In the genomic region with DNA sequence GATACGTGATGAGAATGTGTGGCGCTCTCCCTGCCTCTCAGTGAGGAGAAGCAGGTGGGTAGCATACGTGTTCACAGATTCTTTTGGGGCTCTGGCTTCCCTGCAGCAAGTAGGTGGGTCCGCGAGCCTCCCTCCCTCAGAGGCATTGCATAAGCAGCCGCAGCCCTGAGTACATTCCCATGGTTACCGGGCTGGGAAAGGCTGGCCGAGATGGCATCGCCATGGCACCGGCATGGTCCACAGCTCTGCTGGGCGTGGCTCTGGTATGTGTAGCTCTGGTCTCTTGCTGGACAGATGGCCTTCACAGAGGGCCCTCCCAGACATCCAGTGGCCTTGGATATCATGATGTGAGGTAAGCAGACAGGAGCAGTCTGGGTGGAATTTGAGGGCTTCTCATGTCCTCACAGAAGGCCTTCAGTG, we compare ENCODE assay signal across 9 mouse cellular contexts. TPM values are rescaled to one million over a fixed set of nuclear protein-coding genes. Genes with fewer than 3 reads are reported as not detected.
DNase-seq lines count a peak whose midpoint lies in the region; ATAC-seq and TF ChIP-seq lines count a peak whose summit lies in the region.
"Had no signal": no experiment of that assay in that cellular context is flagged by ENCODE, and none has a peak within 500 bp of the region (broad histone marks: within the 10 kb centered on the region; RNA-seq: fewer than 3 reads in every experiment).

No protein-coding gene starts in this region.

- H3K9me3 ChIP-seq in lung, embryonic 14.5 days (ENCODE audit: low read depth, low read length) = no peaks in the 10 kb centered on the region
- no peaks in the 10 kb centered on the region for H3K9me3 ChIP-seq in midbrain, embryonic 14.5 days (ENCODE audit: control insufficient read depth, low read length)

- H3K4me2 ChIP-seq in lung, embryonic 14.5 days = peak overlapping the region; percentile 20; the same call in 1 of the 2 replicates
- H3K4me2 ChIP-seq in midbrain, embryonic 14.5 days (ENCODE audit: low read length) = peak overlapping the region; percentile 10; the same call in 1 of the 2 replicates

- no peak for TF ChIP-seq CTCF in lung, embryonic 14.5 days (IDR thresholded peaks at IDR 0.05; ENCODE audit: low read depth)
- no peak for TF ChIP-seq CTCF in gastrocnemius, adult 2 months (IDR thresholded peaks at IDR 0.05)

- peak; percentile 59; the same call in 1 of the 2 replicates for ATAC-seq in lung, embryonic 14.5 days (ENCODE audit: insufficient read depth)
- peak; percentile 67 for ATAC-seq in midbrain, embryonic 14.5 days (ENCODE audit: low FRiP score, low TSS enrichment)
- no peak for ATAC-seq in megakaryocyte progenitor cell, adult 5-6 weeks (replicated peaks; ENCODE audit: poor library complexity)
- ATAC-seq in erythroid progenitor cell, adult 5-6 weeks (replicated peaks; ENCODE audit: low FRiP score, poor library complexity, severe bottlenecking) = no peak

- H3K27me3 ChIP-seq in lung, embryonic 14.5 days (ENCODE audit: insufficient read depth, low read length) = no peaks in the 10 kb centered on the region
- H3K27me3 ChIP-seq in midbrain, embryonic 14.5 days (ENCODE audit: control insufficient read depth, insufficient read depth, low read length) = no peaks in the 10 kb centered on the region

- peak; percentile 43 for DNase-seq in lung, embryonic 14.5 days
- no peak for DNase-seq in lung, postnatal 10 days
- peak; percentile 89 to 92 for DNase-seq in cerebellum, postnatal 10 days
- peak; percentile 56 for DNase-seq in gastrocnemius, adult 2 months
- DNase-seq in layer of hippocampus, postnatal 10 days (ENCODE audit: low spot score in 2 of 2) = peak; percentile 71 to 76
- peak; percentile 69 for DNase-seq in midbrain, embryonic 14.5 days

- no peak overlapping the region for H3K9ac ChIP-seq in lung, embryonic 14.5 days
- 0 out of 2 replicates have a peak overlapping the region, but pooled peaks have one; percentile 12 for H3K9ac ChIP-seq in midbrain, embryonic 14.5 days (replicated peaks; ENCODE audit: low read length)

- intact Hi-C loops in gastrocnemius, adult 2 months (cut with DNase I) = no loop called here

- no peaks in the 10 kb centered on the region for H3K36me3 ChIP-seq in lung, embryonic 14.5 days (ENCODE audit: insufficient read depth)
- no peaks in the 10 kb centered on the region for H3K36me3 ChIP-seq in midbrain, embryonic 14.5 days (ENCODE audit: control insufficient read depth, insufficient read depth, low read length)

- no peak overlapping the region for H3K4me3 ChIP-seq in lung, embryonic 14.5 days (ENCODE audit: low read depth, low read length)
- H3K4me3 ChIP-seq in gastrocnemius, adult 2 months = peak overlapping the region; percentile 40
- H3K4me3 ChIP-seq in midbrain, embryonic 14.5 days (replicated peaks; ENCODE audit: low read depth, low read length) = no peak overlapping the region

- WGBS in lung, embryonic 14.5 days = 55% methylated on average over 11 of the region's 11 CpGs
- WGBS in midbrain, embryonic 14.5 days = 47% methylated on average over 11 of the region's 11 CpGs

- peak overlapping the region; percentile 32; the same call in 1 of the 2 replicates for H3K27ac ChIP-seq in lung, embryonic 14.5 days (ENCODE audit: low read depth)
- peak overlapping the region; percentile 68 for H3K27ac ChIP-seq in gastrocnemius, adult 2 months
- peak overlapping the region; percentile 49 for H3K27ac ChIP-seq in midbrain, embryonic 14.5 days (replicated peaks; ENCODE audit: low read depth, low read length)

- peaks cover 4% of the 10 kb centered on the region; the same call in 1 of the 2 replicates for H3K4me1 ChIP-seq in lung, embryonic 14.5 days (ENCODE audit: insufficient read depth)
- H3K4me1 ChIP-seq in midbrain, embryonic 14.5 days (ENCODE audit: control insufficient read depth, insufficient read depth, low read length) = peaks cover 20% of the 10 kb centered on the region

RNA-seq across cellular contexts. Expression of gene Ghrhr, which starts 20.5 kb away (rescaled TPM):
- not detected in 2 replicates for polyA plus RNA-seq in lung, embryonic 14.5 days (2014; fragmentation: Nextera tagmentation; extraction: Ambion mirVana)
- total RNA-seq in gastrocnemius, adult 2 months (2021) = not detected
- not detected for total RNA-seq in layer of hippocampus, postnatal 10 days (2021)
- not detected in 2 replicates for polyA plus RNA-seq in midbrain, embryonic 14.5 days (2014; fragmentation: Nextera tagmentation; extraction: Ambion mirVana)
- not detected in 2 replicates for total RNA-seq in megakaryocyte progenitor cell, adult 5-6 weeks (2015)
- total RNA-seq in megakaryocyte progenitor cell, adult 5-6 weeks (2017) = not detected in 2 replicates
- 0.84 TPM in 1 of 2 replicates, not detected in the other for total RNA-seq in erythroid progenitor cell, adult 5-6 weeks (2015; ENCODE audit: low replicate concordance)
- total RNA-seq in erythroid progenitor cell, adult 5-6 weeks (2017; ENCODE audit: low replicate concordance) = not detected in 2 replicates
- total RNA-seq: neutrophil, adult 5-6 weeks had no signal

RNA-seq across cellular contexts. Expression of gene Adcyap1r1, which starts 55.1 kb away (rescaled TPM):
- polyA plus RNA-seq in lung, embryonic 14.5 days (2014; fragmentation: Nextera tagmentation; extraction: Ambion mirVana) = 0.60 and 0.61 TPM in 2 replicates
- under 1 TPM; 0.87 to 0.92 TPM for total RNA-seq in gastrocnemius, adult 2 months (2021)
- total RNA-seq in layer of hippocampus, postnatal 10 days (2021) = 100 to 1,000 TPM; 162 to 166 TPM
- polyA plus RNA-seq in midbrain, embryonic 14.5 days (2014; fragmentation: Nextera tagmentation; extraction: Ambion mirVana) = 50.2 and 52.7 TPM in 2 replicates
- not detected in 2 replicates for total RNA-seq in megakaryocyte progenitor cell, adult 5-6 weeks (2015)
- total RNA-seq in megakaryocyte progenitor cell, adult 5-6 weeks (2017) = 0.08 TPM in 1 of 2 replicates, not detected in the other
- total RNA-seq in erythroid progenitor cell, adult 5-6 weeks (2015; ENCODE audit: low replicate concordance) = not detected in 2 replicates
- 0.26 TPM in 1 of 2 replicates, not detected in the other for total RNA-seq in erythroid progenitor cell, adult 5-6 weeks (2017; ENCODE audit: low replicate concordance)
- total RNA-seq: neutrophil, adult 5-6 weeks had no signal

Comparison
In these comparisons a context has a peak if more than half of its experiments do, and no peak if none do; other contexts are left out.
1. ATAC-seq: peak in lung, embryonic 14.5 days (single experiment) and midbrain, embryonic 14.5 days (single experiment); none in megakaryocyte progenitor cell, adult 5-6 weeks (single experiment) and erythroid progenitor cell, adult 5-6 weeks (single experiment).
2. RNA of gene Adcyap1r1, which starts 55.1 kb away (total RNA-seq): 162 to 166 TPM in layer of hippocampus, postnatal 10 days; 0.87 to 0.92 TPM in gastrocnemius, adult 2 months, 0.08 TPM in megakaryocyte progenitor cell, adult 5-6 weeks and 0.26 TPM in erythroid progenitor cell, adult 5-6 weeks; every median in the first group is over 10 times any median in the second.
3. Peak in every context shown above with its lines, with median percentiles within 50 percentile points of each other: H3K27ac ChIP-seq.